26 mouse cellular contexts compared by ENCODE assay signal in genomic region chr3:153782467-153782866, GRCm38 (mm10). TPM values are rescaled to one million over a fixed set of nuclear protein-coding genes. Genes with fewer than 3 reads are reported as not detected.
DNase-seq lines count a peak whose midpoint lies in the region; ATAC-seq lines count a peak whose summit lies in the region.
"Had no signal": no experiment of that assay in that cellular context is flagged by ENCODE, and none has a peak within 500 bp of the region (broad histone marks: within the 10 kb centered on the region; RNA-seq: fewer than 3 reads in every experiment).

No protein-coding gene starts in this region.

- no peak for DNase-seq in liver, embryonic 13.5 days
- peak; percentile 17 for DNase-seq in thymus, postnatal 25 days
- no peak for DNase-seq in thymus, postnatal 36 days
- DNase-seq in adrenal gland, adult 2 months = no peak
- DNase-seq: adrenal gland, postnatal 36 days; cerebellum, adult 11 months; cerebellum, postnatal 10 days; heart, adult 11 months; kidney, adult 11 months; left cerebral cortex, postnatal 4 days; lung, adult 2 months; right cerebral cortex, postnatal 14 days; thymus, adult 2 months had no signal

- peaks cover 24% of the 10 kb centered on the region for H3K4me1 ChIP-seq in liver, embryonic 13.5 days (replicated peaks)
- peaks cover 18% of the 10 kb centered on the region for H3K4me1 ChIP-seq in liver, embryonic 12.5 days
- H3K4me1 ChIP-seq in intestine, embryonic 15.5 days (replicated peaks) = peaks cover 11% of the 10 kb centered on the region
- H3K4me1 ChIP-seq in forebrain, embryonic 13.5 days = 0 out of 2 replicates have a peak, but pooled peaks cover under 1% of the 10 kb centered on the region

- no peaks in the 10 kb centered on the region for H3K27me3 ChIP-seq in liver, embryonic 13.5 days
- H3K27me3 ChIP-seq in liver, embryonic 12.5 days (replicated peaks) = 0 out of 2 replicates have a peak, but pooled peaks cover 4% of the 10 kb centered on the region
- H3K27me3 ChIP-seq in intestine, embryonic 15.5 days (replicated peaks) = no peaks in the 10 kb centered on the region
- no peaks in the 10 kb centered on the region for H3K27me3 ChIP-seq in forebrain, embryonic 13.5 days
- H3K27me3 ChIP-seq: embryonic facial prominence, embryonic 12.5 days; kidney, embryonic 15.5 days had no signal

- no peak overlapping the region for H3K4me2 ChIP-seq in liver, embryonic 13.5 days
- no peak overlapping the region for H3K4me2 ChIP-seq in liver, embryonic 12.5 days
- no peak overlapping the region for H3K4me2 ChIP-seq in intestine, embryonic 15.5 days (replicated peaks)
- no peak overlapping the region for H3K4me2 ChIP-seq in forebrain, embryonic 13.5 days
- H3K4me2 ChIP-seq: embryonic facial prominence, embryonic 12.5 days; heart, embryonic 11.5 days; kidney, embryonic 15.5 days; midbrain, embryonic 11.5 days had no signal

- WGBS in liver, embryonic 13.5 days (ENCODE audit: insufficient replicate concordance) = 63% methylated on average over 5 of the region's 5 CpGs
- WGBS in liver, embryonic 12.5 days (ENCODE audit: insufficient replicate concordance) = 68% methylated on average over 5 of the region's 5 CpGs
- WGBS in intestine, embryonic 15.5 days = 57% methylated on average over 5 of the region's 5 CpGs
- WGBS in forebrain, embryonic 13.5 days = 72% methylated on average over 5 of the region's 5 CpGs

- ATAC-seq in liver, embryonic 13.5 days (ENCODE audit: low read depth) = peak; percentile 42; the same call in 1 of the 2 replicates
- no peak for ATAC-seq in liver, embryonic 12.5 days
- peak; percentile 37; the same call in 1 of the 2 replicates for ATAC-seq in intestine, embryonic 15.5 days
- no peak for ATAC-seq in erythroblast, adult 5-6 weeks (replicated peaks; ENCODE audit: low FRiP score, poor library complexity, severe bottlenecking)
- no peak for ATAC-seq in forebrain, embryonic 13.5 days
- ATAC-seq: forebrain, embryonic 14.5 days; hindbrain, embryonic 16.5 days had no signal

- no peaks in the 10 kb centered on the region for H3K36me3 ChIP-seq in liver, embryonic 13.5 days
- no peaks in the 10 kb centered on the region for H3K36me3 ChIP-seq in liver, embryonic 12.5 days
- no peaks in the 10 kb centered on the region for H3K36me3 ChIP-seq in intestine, embryonic 15.5 days
- H3K36me3 ChIP-seq in forebrain, embryonic 13.5 days (ENCODE audit: poor library complexity, severe bottlenecking) = no peaks in the 10 kb centered on the region
- H3K36me3 ChIP-seq: embryonic facial prominence, embryonic 12.5 days; hindbrain, embryonic 10.5 days; kidney, embryonic 15.5 days had no signal

- H3K4me3 ChIP-seq in liver, embryonic 13.5 days (replicated peaks) = no peak overlapping the region
- H3K4me3 ChIP-seq in liver, embryonic 12.5 days = no peak overlapping the region
- no peak overlapping the region for H3K4me3 ChIP-seq in intestine, embryonic 15.5 days (replicated peaks)
- H3K4me3 ChIP-seq in forebrain, embryonic 13.5 days = no peak overlapping the region
- H3K4me3 ChIP-seq: embryonic facial prominence, embryonic 12.5 days; erythroblast, embryonic 14.5 days; hindbrain, embryonic 10.5 days; kidney, embryonic 15.5 days; left cerebral cortex, adult 2 months had no signal

- H3K27ac ChIP-seq in liver, embryonic 13.5 days = no peak overlapping the region
- no peak overlapping the region for H3K27ac ChIP-seq in liver, embryonic 12.5 days
- H3K27ac ChIP-seq in intestine, embryonic 15.5 days = no peak overlapping the region
- no peak overlapping the region for H3K27ac ChIP-seq in forebrain, embryonic 13.5 days
- H3K27ac ChIP-seq: embryonic facial prominence, embryonic 12.5 days; hindbrain, embryonic 10.5 days; kidney, embryonic 15.5 days; left cerebral cortex, adult 2 months had no signal

- H3K9ac ChIP-seq in liver, embryonic 13.5 days = no peak overlapping the region
- no peak overlapping the region for H3K9ac ChIP-seq in liver, embryonic 12.5 days
- H3K9ac ChIP-seq in intestine, embryonic 15.5 days = no peak overlapping the region
- H3K9ac ChIP-seq in forebrain, embryonic 13.5 days = no peak overlapping the region
- H3K9ac ChIP-seq: embryonic facial prominence, embryonic 12.5 days; kidney, embryonic 15.5 days had no signal

- H3K9me3 ChIP-seq in liver, embryonic 13.5 days (replicated peaks) = no peaks in the 10 kb centered on the region
- no peaks in the 10 kb centered on the region for H3K9me3 ChIP-seq in liver, embryonic 12.5 days (replicated peaks)
- H3K9me3 ChIP-seq in intestine, embryonic 15.5 days = no peaks in the 10 kb centered on the region
- no peaks in the 10 kb centered on the region for H3K9me3 ChIP-seq in forebrain, embryonic 13.5 days (replicated peaks)
- H3K9me3 ChIP-seq: embryonic facial prominence, embryonic 12.5 days; hindbrain, embryonic 10.5 days; kidney, embryonic 15.5 days had no signal

RNA-seq across cellular contexts. Expression of gene St6galnac3, which starts 57.5 kb away (rescaled TPM):
- 8.3 and 9.6 TPM in 2 replicates for polyA plus RNA-seq in liver, embryonic 13.5 days (2015; fragmentation: Nextera tagmentation; extraction: Ambion mirVana)
- 12.9 and 13.6 TPM in 2 replicates for polyA plus RNA-seq in liver, embryonic 12.5 days (2016; fragmentation: Nextera tagmentation; extraction: Ambion mirVana)
- 34.5 and 35.1 TPM in 2 replicates for polyA plus RNA-seq in intestine, embryonic 15.5 days (2015; fragmentation: Nextera tagmentation; extraction: Ambion mirVana)
- 10 to 100 TPM in 1 of 2 experiments, 1 to 10 TPM in 1; 7.9 to 16.9 TPM for total RNA-seq in adrenal gland, adult 2 months (2021)
- 0.40 and 0.94 TPM in 2 replicates for polyA plus RNA-seq in adrenal gland, adult 2 months (2012; rRNA removed)
- 6.7 and 11.0 TPM in 2 replicates for total RNA-seq in erythroblast, adult 5-6 weeks (2015; ENCODE audit: low replicate concordance)
- 3.7 and 6.6 TPM in 2 replicates for total RNA-seq in erythroblast, adult 5-6 weeks (2017; ENCODE audit: low replicate concordance)
- 20.7 and 29.0 TPM in 2 replicates for polyA plus RNA-seq in forebrain, embryonic 13.5 days (2015; fragmentation: Nextera tagmentation; extraction: Ambion mirVana)

Comparison
In these comparisons a context has a peak if more than half of its experiments do, and no peak if none do; other contexts are left out.
1. ATAC-seq: peak in liver, embryonic 13.5 days (single experiment) and intestine, embryonic 15.5 days (single experiment); none in liver, embryonic 12.5 days (single experiment), erythroblast, adult 5-6 weeks (single experiment) and forebrain, embryonic 13.5 days (single experiment).